ENCODE assay signal across 17 mouse cellular contexts in genomic region chr1:151377353-151377752, GRCm38 (mm10). TPM values are rescaled to one million over a fixed set of nuclear protein-coding genes. Genes with fewer than 3 reads are reported as not detected.
DNase-seq lines count a peak whose midpoint lies in the region; ATAC-seq and TF ChIP-seq lines count a peak whose summit lies in the region.
"Had no signal": no experiment of that assay in that cellular context is flagged by ENCODE, and none has a peak within 500 bp of the region (broad histone marks: within the 10 kb centered on the region; RNA-seq: fewer than 3 reads in every experiment).

No protein-coding gene starts in this region.

- no peak for TF ChIP-seq POLR2A in kidney, adult 2 months (IDR thresholded peaks at IDR 0.05; ENCODE audit: low read depth, low read length)

- H3K4me3 ChIP-seq in kidney, adult 2 months (ENCODE audit: insufficient read depth, low read depth, low read length) = no peak overlapping the region
- no peak overlapping the region for H3K4me3 ChIP-seq in kidney, embryonic 16.5 days (ENCODE audit: low read length)
- no peak overlapping the region for H3K4me3 ChIP-seq in midbrain, postnatal 0 days (ENCODE audit: low read depth, low read length)
- H3K4me3 ChIP-seq in midbrain, embryonic 10.5 days = no peak overlapping the region
- H3K4me3 ChIP-seq in ES-E14 (ENCODE audit: insufficient read depth in 1 of 2, low read depth in 1 of 2, low read length in 2 of 2, poor library complexity in 1 of 2, severe bottlenecking in 1 of 2) = no peak overlapping the region
- H3K4me3 ChIP-seq: hindbrain, embryonic 10.5 days; neural tube, embryonic 12.5 days; stomach, embryonic 15.5 days had no signal

- no peak overlapping the region for H3K9ac ChIP-seq in kidney, embryonic 16.5 days (replicated peaks; ENCODE audit: low read length)
- no peak overlapping the region for H3K9ac ChIP-seq in midbrain, postnatal 0 days (replicated peaks; ENCODE audit: low read length, poor library complexity, severe bottlenecking)
- H3K9ac ChIP-seq in ES-E14 (ENCODE audit: insufficient read depth, low read depth, low read length, poor library complexity, severe bottlenecking) = no peak overlapping the region
- H3K9ac ChIP-seq: neural tube, embryonic 12.5 days; stomach, embryonic 15.5 days had no signal

- peaks cover 4% of the 10 kb centered on the region for H3K36me3 ChIP-seq in kidney, adult 2 months (ENCODE audit: control insufficient read depth, insufficient read depth, low read length)
- peaks cover 10% of the 10 kb centered on the region; the same call in 1 of the 2 replicates for H3K36me3 ChIP-seq in kidney, embryonic 16.5 days (ENCODE audit: insufficient read depth, low read length)
- H3K36me3 ChIP-seq in midbrain, postnatal 0 days (ENCODE audit: insufficient read depth, low read length) = no peaks in the 10 kb centered on the region
- peaks cover 40% of the 10 kb centered on the region for H3K36me3 ChIP-seq in midbrain, embryonic 10.5 days
- no peaks in the 10 kb centered on the region for H3K36me3 ChIP-seq in ES-E14 (ENCODE audit: control insufficient read depth, insufficient read depth, low read length, poor library complexity, severe bottlenecking)

- no peak for ATAC-seq in kidney, embryonic 16.5 days (ENCODE audit: low FRiP score, low TSS enrichment)
- ATAC-seq in midbrain, postnatal 0 days (ENCODE audit: low FRiP score) = no peak
- ATAC-seq: activated CD4-positive, CD25-positive, alpha-beta regulatory T cell, adult 4 months; CD4-positive, CD25-positive, alpha-beta regulatory T cell, adult 4 months; midbrain, embryonic 16.5 days had no signal

- in situ Hi-C loops in ES-E14 (cut with MboI; ENCODE audit: low sequenced_read_pairs in 2 of 2, unreplicated experiment in 2 of 2) = no loop called here

- H3K4me1 ChIP-seq in kidney, adult 2 months (ENCODE audit: control insufficient read depth, insufficient read depth, low read length) = no peaks in the 10 kb centered on the region
- H3K4me1 ChIP-seq in kidney, embryonic 16.5 days (ENCODE audit: insufficient read depth, low read length) = no peaks in the 10 kb centered on the region
- no peaks in the 10 kb centered on the region for H3K4me1 ChIP-seq in midbrain, postnatal 0 days (ENCODE audit: insufficient read depth, low read length)
- H3K4me1 ChIP-seq in midbrain, embryonic 10.5 days = no peaks in the 10 kb centered on the region
- H3K4me1 ChIP-seq in ES-E14 (ENCODE audit: control insufficient read depth in 2 of 2, insufficient read depth in 2 of 2, low read length in 2 of 2, poor library complexity in 1 of 2) = no peaks in the 10 kb centered on the region
- H3K4me1 ChIP-seq: hindbrain, embryonic 10.5 days; neural tube, embryonic 12.5 days; stomach, embryonic 15.5 days had no signal

- WGBS in kidney, adult 2 months = 95% methylated on average over 3 of the region's 3 CpGs
- 91% methylated on average over 3 of the region's 3 CpGs for WGBS in kidney, embryonic 16.5 days
- 91% methylated on average over 3 of the region's 3 CpGs for WGBS in midbrain, postnatal 0 days
- WGBS in midbrain, embryonic 10.5 days = 90% methylated on average over 3 of the region's 3 CpGs

- TF ChIP-seq CTCF in kidney, adult 2 months (conservative IDR thresholded peaks at IDR 0.05; ENCODE audit: insufficient read depth, insufficient read length, low read depth, low read length) = 0 out of 2 replicates have a peak, but pooled peaks have one; percentile 9
- TF ChIP-seq CTCF in midbrain, postnatal 0 days (IDR thresholded peaks at IDR 0.05) = peak; percentile 23

- no peak for DNase-seq in kidney, adult 2 months
- DNase-seq in midbrain, postnatal 0 days (ENCODE audit: low spot score) = no peak
- no peak for DNase-seq in midbrain, embryonic 10.5 days (ENCODE audit: low spot score)
- peak; percentile 40 for DNase-seq in ES-E14 (ENCODE audit: low read depth, low spot score)
- peak; percentile 26 for DNase-seq in embryo, embryonic 11 days
- DNase-seq in yolk sac, embryonic 10.5 days (ENCODE audit: low spot score) = no peak
- DNase-seq in right cerebral cortex, postnatal 14 days = no peak
- DNase-seq: adrenal gland, postnatal 36 days; kidney, adult 11 months; lung, postnatal 14 days had no signal

- H3K27me3 ChIP-seq in kidney, adult 2 months (replicated peaks; ENCODE audit: control insufficient read depth, insufficient read depth, low read length) = no peaks in the 10 kb centered on the region
- no peaks in the 10 kb centered on the region for H3K27me3 ChIP-seq in kidney, embryonic 16.5 days (ENCODE audit: insufficient read depth, low read length)
- no peaks in the 10 kb centered on the region for H3K27me3 ChIP-seq in midbrain, postnatal 0 days (ENCODE audit: insufficient read depth, low read length)
- H3K27me3 ChIP-seq in midbrain, embryonic 10.5 days (ENCODE audit: low read depth, poor library complexity, severe bottlenecking) = no peaks in the 10 kb centered on the region
- H3K27me3 ChIP-seq: neural tube, embryonic 12.5 days; stomach, embryonic 15.5 days had no signal

- no peak overlapping the region for H3K27ac ChIP-seq in kidney, adult 2 months (ENCODE audit: insufficient read depth, low read depth, low read length)
- H3K27ac ChIP-seq in kidney, embryonic 16.5 days (ENCODE audit: low read length) = no peak overlapping the region
- H3K27ac ChIP-seq in midbrain, postnatal 0 days (ENCODE audit: low read depth, low read length) = no peak overlapping the region
- no peak overlapping the region for H3K27ac ChIP-seq in midbrain, embryonic 10.5 days (replicated peaks)
- H3K27ac ChIP-seq in ES-E14 (ENCODE audit: insufficient read depth, low read depth, low read length, poor library complexity, severe bottlenecking) = no peak overlapping the region
- H3K27ac ChIP-seq: hindbrain, embryonic 10.5 days; neural tube, embryonic 12.5 days; stomach, embryonic 15.5 days had no signal

- H3K4me2 ChIP-seq in kidney, embryonic 16.5 days (replicated peaks; ENCODE audit: low read depth, low read length) = no peak overlapping the region
- no peak overlapping the region for H3K4me2 ChIP-seq in midbrain, postnatal 0 days (ENCODE audit: low read depth, low read length, poor library complexity, severe bottlenecking)
- H3K4me2 ChIP-seq: neural tube, embryonic 12.5 days; stomach, embryonic 15.5 days had no signal

- H3K9me3 ChIP-seq in kidney, embryonic 16.5 days (ENCODE audit: low read length) = no peaks in the 10 kb centered on the region
- no peaks in the 10 kb centered on the region for H3K9me3 ChIP-seq in midbrain, postnatal 0 days (ENCODE audit: low read length)
- H3K9me3 ChIP-seq in midbrain, embryonic 10.5 days (replicated peaks) = no peaks in the 10 kb centered on the region
- no peaks in the 10 kb centered on the region for H3K9me3 ChIP-seq in ES-E14 (ENCODE audit: control insufficient read depth, insufficient read depth, low read depth, low read length)
- H3K9me3 ChIP-seq: hindbrain, embryonic 10.5 days; neural tube, embryonic 12.5 days; stomach, embryonic 15.5 days had no signal

TF ChIP-seq in ES-E14, 5 proteins besides CTCF, POLR2A, EP300 and RAD21:
- TF ChIP-seq ZC3H11A (IDR thresholded peaks at IDR 0.05; ENCODE audit: borderline replicate concordance, low read depth, low read length) (no peak), HCFC1 (IDR thresholded peaks at IDR 0.05; ENCODE audit: borderline replicate concordance, insufficient read depth, low read length) (no peak), MAFK (IDR thresholded peaks at IDR 0.05; ENCODE audit: insufficient read depth, low read depth, low read length) (no peak), CHD2 (IDR thresholded peaks at IDR 0.05; ENCODE audit: low read depth, low read length) (no peak), ZNF384 (IDR thresholded peaks at IDR 0.05; ENCODE audit: low read depth, low read length) (no peak)

RNA-seq across cellular contexts. Expression of gene Ivns1abp, which starts 33.1 kb away (rescaled TPM):
- 137 and 155 TPM in 2 replicates for polyA plus RNA-seq in kidney, adult 2 months (2012; rRNA removed)
- polyA plus RNA-seq in kidney, embryonic 16.5 days (2015; fragmentation: Nextera tagmentation; extraction: Ambion mirVana) = 534 and 540 TPM in 2 replicates
- total RNA-seq in midbrain, postnatal 0 days (2014; rRNA removed) = 164 and 176 TPM in 2 replicates
- 167 and 169 TPM in 2 replicates for polyA plus RNA-seq in midbrain, postnatal 0 days (2015; fragmentation: Nextera tagmentation; extraction: Ambion mirVana)
- 407 and 414 TPM in 2 replicates for polyA plus RNA-seq in midbrain, embryonic 10.5 days (2016; fragmentation: Nextera tagmentation; extraction: Ambion mirVana)
- total RNA-seq in ES-E14 (2012; rRNA removed) = 76.9 and 89.5 TPM in 2 replicates

RNA-seq across cellular contexts. Expression of gene Swt1, which starts 50.9 kb away (rescaled TPM):
- polyA plus RNA-seq in kidney, adult 2 months (2012; rRNA removed) = 8.9 and 9.5 TPM in 2 replicates
- 17.1 and 23.7 TPM in 2 replicates for polyA plus RNA-seq in kidney, embryonic 16.5 days (2015; fragmentation: Nextera tagmentation; extraction: Ambion mirVana)
- 7.4 and 15.8 TPM in 2 replicates for total RNA-seq in midbrain, postnatal 0 days (2014; rRNA removed)
- 10.2 and 16.0 TPM in 2 replicates for polyA plus RNA-seq in midbrain, postnatal 0 days (2015; fragmentation: Nextera tagmentation; extraction: Ambion mirVana)
- 21.6 and 22.8 TPM in 2 replicates for polyA plus RNA-seq in midbrain, embryonic 10.5 days (2016; fragmentation: Nextera tagmentation; extraction: Ambion mirVana)
- 16.9 and 22.6 TPM in 2 replicates for total RNA-seq in ES-E14 (2012; rRNA removed)

RNA-seq across cellular contexts. Expression of gene Trmt1l, which starts 51.0 kb away (rescaled TPM):
- polyA plus RNA-seq in kidney, adult 2 months (2012; rRNA removed) = 14.7 and 15.7 TPM in 2 replicates
- polyA plus RNA-seq in kidney, embryonic 16.5 days (2015; fragmentation: Nextera tagmentation; extraction: Ambion mirVana) = 41.6 and 49.2 TPM in 2 replicates
- total RNA-seq in midbrain, postnatal 0 days (2014; rRNA removed) = 15.0 and 17.8 TPM in 2 replicates
- polyA plus RNA-seq in midbrain, postnatal 0 days (2015; fragmentation: Nextera tagmentation; extraction: Ambion mirVana) = 15.3 and 15.9 TPM in 2 replicates
- 52.5 and 55.6 TPM in 2 replicates for polyA plus RNA-seq in midbrain, embryonic 10.5 days (2016; fragmentation: Nextera tagmentation; extraction: Ambion mirVana)
- total RNA-seq in ES-E14 (2012; rRNA removed) = 18.1 and 19.8 TPM in 2 replicates

Comparison
In these comparisons a context has a peak if more than half of its experiments do, and no peak if none do; other contexts are left out.
1. DNase-seq: peak in ES-E14 (single experiment) and embryo, embryonic 11 days (single experiment); none in kidney, adult 2 months (single experiment), midbrain, postnatal 0 days (single experiment), midbrain, embryonic 10.5 days (single experiment), yolk sac, embryonic 10.5 days (single experiment) and right cerebral cortex, postnatal 14 days (single experiment).